Mouse (Mus musculus) left cerebral cortex, adult 8-10 months (tissue): ENCODE measurements at regions not wholly inside any gene's neighbourhood (a gene's known extent, or its start where the extent isn't known, plus 50 kb on each side); places are given as distances from the start of the nearest gene placed in this dataset.

Source experiments
- DNase-seq, 2 experiments: peaks; one replicate each; pipeline ENCODE4 v3.0.0; 2022; ENCODE audit warnings: low spot score in 2 of 2

DNA sequence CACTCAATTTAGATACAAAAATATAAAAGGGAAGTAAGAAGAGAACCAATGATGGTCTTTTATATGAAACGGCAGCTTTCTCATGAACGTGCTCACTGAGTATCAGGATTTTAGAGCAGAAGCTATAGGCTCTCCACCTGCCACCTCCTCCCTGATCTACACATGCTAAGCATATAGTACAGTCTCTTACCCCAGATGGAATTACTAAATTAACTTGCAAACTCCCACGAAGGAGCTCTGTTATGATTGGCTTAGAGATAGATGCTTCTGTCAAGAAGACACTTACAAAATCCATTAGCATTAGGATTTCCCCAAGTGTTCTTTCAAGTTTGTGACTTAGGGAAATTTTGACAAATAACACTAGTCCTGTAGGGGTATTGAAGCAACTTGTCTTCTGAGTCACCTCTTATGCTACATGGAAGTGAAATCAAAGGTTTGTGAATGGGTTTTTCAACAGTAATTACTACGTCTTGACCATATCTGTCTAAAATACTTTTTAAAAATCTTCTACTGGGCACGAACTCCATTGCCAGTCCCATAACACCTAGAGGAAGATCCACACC is 60.6 kb downstream of the Crygs start:
- no peak for DNase-seq

DNA sequence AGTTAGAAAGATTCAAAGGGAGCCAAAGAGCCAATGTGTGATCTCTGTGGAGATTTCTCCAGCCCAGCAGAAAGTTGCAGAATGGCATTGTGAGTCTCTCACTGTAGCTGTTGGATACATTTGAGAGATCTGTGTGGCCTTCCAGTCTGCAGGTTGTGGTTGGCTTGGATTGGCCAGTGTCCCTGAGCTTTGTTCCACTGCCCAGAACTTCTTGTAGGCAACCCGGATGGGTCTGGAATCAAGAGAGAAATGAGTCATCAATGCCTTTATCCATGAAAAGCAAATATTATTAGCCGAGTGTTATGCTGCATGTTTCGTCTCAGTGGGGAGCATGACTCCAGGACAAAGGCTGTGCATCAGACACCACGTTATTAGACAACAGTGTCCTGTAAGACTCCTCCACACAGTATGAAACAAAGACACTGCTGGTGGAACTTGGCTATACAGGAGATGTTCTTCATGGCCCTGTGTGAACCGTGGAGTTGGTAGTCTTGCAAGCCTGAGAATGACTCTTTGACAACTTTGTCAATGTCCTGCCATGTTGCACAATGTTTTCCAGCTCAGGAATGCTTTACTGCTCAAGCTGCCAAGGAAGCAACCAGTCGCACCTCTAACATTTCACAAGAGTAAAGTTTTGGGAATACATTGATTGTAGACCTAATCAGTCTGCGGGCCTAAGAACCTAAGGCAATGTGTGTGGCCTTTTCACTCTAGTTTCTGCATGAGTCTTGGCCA is 67.1 kb downstream of the Crygs start:
- DNase-seq, result no peak

- DNase-seq, result no peak
Observed at GRCm38 (mm10) chr16:22743461-22743860, 67.9 kb downstream of the Crygs start.

DNA sequence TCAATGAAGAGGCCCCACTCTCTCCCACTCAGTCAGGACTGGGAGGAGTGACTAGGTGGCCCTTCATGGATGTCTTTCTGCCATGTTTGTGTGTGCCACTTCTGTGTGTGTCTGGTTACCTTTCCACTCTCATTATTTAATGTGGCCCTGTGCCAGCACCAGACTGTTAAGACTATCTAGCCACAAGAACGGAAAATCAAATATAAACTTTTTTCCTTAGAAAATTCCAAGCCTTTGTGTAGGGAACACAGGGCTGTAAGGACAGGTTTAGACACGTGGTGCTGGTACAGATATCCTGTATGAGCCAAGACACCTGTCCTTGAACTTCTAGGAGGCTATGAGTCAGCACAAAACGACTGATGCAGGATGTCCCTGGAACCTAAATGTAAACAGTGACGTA is 69.9 kb downstream of the Crygs start:
- DNase-seq, result no peak

- DNase-seq, result no peak
Observed at GRCm38 (mm10) chr16:22734529-22735022, 76.8 kb downstream of the Crygs start.

- no peak for DNase-seq
Observed at GRCm38 (mm10) chr16:22733772-22734528, 76.9 kb upstream of the Dgkg start.

DNA sequence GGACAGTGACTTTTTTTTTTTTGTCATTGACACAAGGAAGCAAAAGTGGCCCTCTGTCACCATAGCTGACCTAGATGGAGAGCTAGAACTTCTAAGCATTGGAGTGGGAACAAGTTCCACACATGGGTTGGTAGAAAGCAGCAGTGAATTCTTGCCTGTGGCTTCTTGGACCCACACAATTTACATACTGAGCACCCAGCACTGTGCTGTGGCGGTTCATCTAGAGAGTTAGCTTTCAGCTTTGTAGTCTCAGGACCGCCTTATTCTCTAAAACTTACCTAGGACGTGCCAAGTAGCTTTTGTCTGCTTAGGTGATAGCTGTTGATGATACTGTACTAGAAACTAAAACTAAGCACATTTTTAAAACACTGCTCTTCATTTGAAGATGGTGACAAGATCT is 72.1 kb upstream of the Dgkg start:
- no peak for DNase-seq

- DNase-seq, result peak in 1 of 2 experiments; percentile 17
Observed at GRCm38 (mm10) chr16:22725261-22725660, 68.2 kb upstream of the Dgkg start.

- DNase-seq, result no peak
Observed at GRCm38 (mm10) chr16:22723333-22723732, 66.3 kb upstream of the Dgkg start.

- no peak for DNase-seq
Observed at GRCm38 (mm10) chr16:22719791-22720190, 62.8 kb upstream of the Dgkg start.

GRCm38 (mm10) chr16:22719304-22719703 is 62.3 kb upstream of the Dgkg start:
- DNase-seq, result no peak

DNA sequence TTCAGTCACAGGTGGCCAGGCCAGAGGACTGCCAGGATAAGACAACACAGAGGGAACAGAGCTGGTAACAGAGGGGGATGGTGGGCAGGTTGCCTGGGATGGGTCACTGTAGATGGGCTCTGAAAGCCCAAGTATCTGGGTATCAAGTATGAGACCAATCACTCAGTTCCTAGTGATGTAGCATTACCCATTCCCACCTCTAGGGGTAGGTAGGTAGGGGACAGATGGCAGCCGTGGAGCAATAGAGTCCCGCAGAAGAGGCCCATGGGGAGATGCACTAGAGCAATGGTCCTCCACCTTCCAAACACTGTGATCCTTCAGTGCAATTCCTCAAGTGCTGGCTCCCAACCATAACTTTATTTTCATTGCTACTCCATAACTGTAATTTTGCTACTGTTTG is 60.4 kb upstream of the Dgkg start:
- DNase-seq, result no peak

DNA sequence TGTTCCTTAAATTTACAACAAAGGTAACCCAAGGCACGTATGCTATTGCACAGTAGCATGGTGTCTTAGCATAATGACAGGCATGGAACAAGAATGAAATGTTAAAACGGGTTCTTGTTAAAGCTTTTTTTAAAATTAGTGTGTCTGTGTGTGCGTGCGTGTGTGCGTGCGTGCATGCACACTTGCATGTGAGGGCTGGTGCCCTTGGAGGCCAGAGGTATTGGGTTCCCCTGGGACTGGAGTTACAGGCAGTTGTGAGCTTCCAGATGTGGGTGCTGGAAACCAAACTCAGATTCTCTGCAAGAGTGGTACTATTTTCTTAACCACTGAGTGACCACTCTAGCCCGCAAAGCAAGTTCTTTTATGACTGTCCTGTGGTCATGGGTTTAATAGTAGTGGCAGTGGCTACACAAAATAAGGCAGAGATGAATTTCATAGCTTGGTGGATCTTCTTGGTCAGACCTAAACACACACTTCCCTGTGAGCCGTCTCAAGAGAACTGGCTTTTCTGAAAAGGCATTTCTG is 59.3 kb upstream of the Dgkg start:
- DNase-seq, result no peak

- DNase-seq, result no peak
Observed at GRCm38 (mm10) chr16:22714315-22714714, 57.3 kb upstream of the Dgkg start.

DNA sequence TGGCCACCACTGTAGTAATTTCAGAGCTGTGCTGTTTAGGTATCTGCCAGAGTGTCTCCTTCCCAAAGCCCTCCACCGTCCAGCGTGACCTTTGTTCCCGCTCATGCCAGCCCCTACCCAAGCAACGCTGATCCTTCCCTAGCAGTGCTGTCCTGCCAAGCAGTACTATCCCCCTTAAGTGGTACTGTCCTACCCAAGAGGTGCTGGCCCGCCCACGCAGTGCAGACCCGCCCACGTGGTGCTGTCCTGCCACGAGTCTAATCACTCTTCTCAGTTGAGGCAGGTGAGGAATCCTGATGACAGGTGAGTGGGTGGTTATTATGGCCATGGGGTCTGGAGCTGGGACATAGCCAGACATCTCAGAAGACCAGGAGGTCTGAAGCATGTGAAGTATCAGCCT is 51.7 kb upstream of the Dgkg start:
- no peak for DNase-seq
